Mouse (Mus musculus) mammary gland, adult 2 months (tissue): ENCODE data around the gene Aktip. TPM values are rescaled to one million over a fixed set of nuclear protein-coding genes. Genes with fewer than 3 reads are reported as not detected.

Experiments used
- polyA plus RNA-seq: library from polyadenylated mRNA; depleted of rRNA; stranded (reverse); fragments of >200 nt; gene quantifications from 2 replicates; pipeline ENCODE4 v1.2.3, GENCODE M21; 2012; ENCODE audit warnings: low replicate concordance; rRNA removed

Gene Aktip
- 24.1 and 67.8 TPM in 2 replicates for polyA plus RNA-seq

GRCm38 (mm10) chr8:91199876-91200275 is at the start of gene Aktip:
TSS of gene Aktip (minus strand) at chr8:91199976.

GRCm38 (mm10) chr8:91069834-91070233 is 129.9 kb downstream of the Aktip start, which contains the start of gene Rbl2:
TSS of gene Rbl2 (plus strand) at chr8:91070057.

Other genes with a start within 250 kb of the Aktip start
- gene Rbl2, start 129.9 kb downstream of the Aktip start, polyA plus RNA-seq, result 20.7 and 35.3 TPM in 2 replicates
- 0.39 and 1.1 TPM in 2 replicates for gene Rpgrip1l, start 113.3 kb upstream of the Aktip start, polyA plus RNA-seq
- 25.8 and 51.3 TPM in 2 replicates for gene Fto, start 113.5 kb upstream of the Aktip start, polyA plus RNA-seq